Mouse (Mus musculus) adrenal gland, postnatal 36 days (tissue): ENCODE data around the gene Per1. TPM values are rescaled to one million over a fixed set of nuclear protein-coding genes. Genes with fewer than 3 reads are reported as not detected.
"Not testable (repeated sequence)": the region's sequence is repeated elsewhere in the genome, so short reads cannot be mapped to it uniquely, and the experiment has no call there.

ENCODE experiments used
- DNase-seq, 2 experiments: peaks; one replicate each; pipeline ENCODE4 v3.0.0; 2021; ENCODE audit warnings: mixed read lengths in 1 of 2
- total RNA-seq, 2 experiments: library from RNA; stranded (reverse); gene quantifications; 2 replicates each; pipeline ENCODE4 v1.2.3; 2021

Gene Per1
- total RNA-seq, 2 experiments from 2014 or later = 112 to 153 TPM

- DNase-seq = no peak
Observed at GRCm38 (mm10) chr11:69080855-69081222, 14.2 kb upstream of the Per1 start.

DNA sequence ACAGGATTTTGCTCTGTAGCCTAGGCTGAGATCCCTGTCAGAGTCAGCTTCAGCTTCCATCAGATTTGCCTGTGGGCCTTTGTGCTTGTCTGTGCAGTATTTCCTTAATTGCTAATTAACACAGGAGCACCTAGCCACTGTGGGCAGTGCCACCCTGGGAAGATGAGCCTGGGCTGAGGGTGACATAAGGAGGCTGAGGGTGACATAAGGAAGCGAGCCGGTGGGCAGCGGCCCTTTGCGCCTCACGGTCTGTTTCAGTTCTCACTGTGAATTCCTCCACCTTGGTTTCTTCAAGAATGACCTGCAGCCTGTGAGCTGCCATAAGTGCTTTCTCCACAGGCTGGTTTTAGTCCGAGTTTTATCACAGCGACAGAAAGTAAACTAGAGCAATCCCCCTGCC is 13.4 kb upstream of the Per1 start:
- no peak for DNase-seq

GRCm38 (mm10) chr11:69085608-69086007 is 9.4 kb upstream of the Per1 start:
- DNase-seq = no peak

- DNase-seq = no peak
Observed at GRCm38 (mm10) chr11:69086390-69086789, 8.6 kb upstream of the Per1 start.

DNA sequence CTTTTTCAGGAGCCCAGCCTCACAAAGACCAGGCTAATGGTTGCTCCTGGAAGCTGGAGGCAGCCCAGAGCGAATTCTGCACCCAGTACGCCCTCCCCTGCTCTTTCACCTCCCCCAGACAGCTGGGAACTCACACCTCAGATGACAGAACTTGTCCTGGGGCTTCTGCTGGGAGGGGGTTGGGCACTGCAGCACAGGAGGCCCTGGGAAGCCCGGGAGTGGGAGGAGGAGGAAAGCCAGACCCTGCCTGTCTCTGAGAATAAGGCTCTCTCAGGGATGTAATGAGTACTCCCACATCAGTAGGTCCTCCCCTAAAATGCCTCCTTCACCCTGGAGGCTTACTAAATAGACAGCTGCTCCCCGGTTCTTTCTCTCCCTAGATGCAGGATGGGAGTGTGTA is 7.9 kb upstream of the Per1 start:
- DNase-seq = no peak

DNA sequence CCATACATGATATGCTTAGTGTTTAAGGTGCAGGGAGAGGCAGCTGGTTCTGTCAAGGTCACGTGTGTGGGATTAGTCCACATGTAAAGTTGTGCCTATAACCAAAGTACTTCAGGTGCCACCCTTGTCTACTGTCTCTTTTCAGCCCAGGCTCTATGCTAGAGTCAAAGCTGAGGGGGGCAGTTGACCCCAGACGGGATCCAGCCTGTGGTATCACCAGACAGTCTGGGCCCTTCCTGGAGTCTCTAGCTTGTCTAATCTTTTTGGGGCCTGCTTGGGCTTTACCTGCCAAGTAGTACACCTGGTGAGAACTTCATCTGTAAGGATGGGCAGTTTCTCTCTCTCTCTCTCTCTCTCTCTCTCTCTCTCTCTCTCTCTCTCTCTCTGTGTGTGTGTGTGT is 7.4 kb upstream of the Per1 start:
- no peak for DNase-seq

DNA sequence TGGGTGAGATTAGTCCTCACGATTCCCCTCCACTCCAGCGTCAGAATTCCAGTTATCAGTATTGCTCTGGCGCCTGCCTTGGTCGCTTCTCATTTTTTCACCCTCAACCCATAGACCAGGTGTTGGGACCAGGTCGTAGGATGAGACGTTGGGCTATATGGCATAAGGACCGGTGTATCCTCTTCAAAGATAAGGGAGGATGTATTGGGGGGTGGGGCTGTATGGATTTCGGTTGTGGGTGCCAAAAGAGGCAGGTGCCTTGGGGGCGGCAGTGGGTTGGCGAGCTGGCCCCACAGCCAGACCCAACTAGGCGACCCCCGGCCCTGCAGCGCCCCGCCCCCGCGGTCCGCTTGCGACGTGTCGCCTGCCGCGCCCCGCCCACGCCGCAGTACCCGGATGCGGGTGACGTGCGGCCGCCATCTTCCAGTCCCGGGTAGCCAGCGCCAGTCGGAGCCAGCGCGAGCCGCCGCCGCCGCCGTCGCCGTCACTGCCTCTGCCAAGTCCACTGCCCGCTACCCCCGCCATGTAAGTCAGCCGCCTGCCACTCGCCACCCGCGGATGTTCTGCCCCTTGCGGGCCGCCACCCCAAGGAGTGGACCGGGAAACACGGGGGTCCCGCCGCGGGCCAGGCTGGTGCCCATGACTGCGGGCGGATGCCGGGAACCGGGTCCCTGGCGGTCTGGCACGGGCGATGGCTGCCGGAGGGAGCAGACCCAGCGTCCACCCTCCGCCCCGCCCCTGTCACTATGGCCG is 6.7 kb upstream of the Per1 start, which contains the start of gene Vamp2:
Vamp2 (plus strand) TSS at position 388 of the 753 bp plus-strand sequence.
- peak; percentile 92 to 97 for DNase-seq

DNA sequence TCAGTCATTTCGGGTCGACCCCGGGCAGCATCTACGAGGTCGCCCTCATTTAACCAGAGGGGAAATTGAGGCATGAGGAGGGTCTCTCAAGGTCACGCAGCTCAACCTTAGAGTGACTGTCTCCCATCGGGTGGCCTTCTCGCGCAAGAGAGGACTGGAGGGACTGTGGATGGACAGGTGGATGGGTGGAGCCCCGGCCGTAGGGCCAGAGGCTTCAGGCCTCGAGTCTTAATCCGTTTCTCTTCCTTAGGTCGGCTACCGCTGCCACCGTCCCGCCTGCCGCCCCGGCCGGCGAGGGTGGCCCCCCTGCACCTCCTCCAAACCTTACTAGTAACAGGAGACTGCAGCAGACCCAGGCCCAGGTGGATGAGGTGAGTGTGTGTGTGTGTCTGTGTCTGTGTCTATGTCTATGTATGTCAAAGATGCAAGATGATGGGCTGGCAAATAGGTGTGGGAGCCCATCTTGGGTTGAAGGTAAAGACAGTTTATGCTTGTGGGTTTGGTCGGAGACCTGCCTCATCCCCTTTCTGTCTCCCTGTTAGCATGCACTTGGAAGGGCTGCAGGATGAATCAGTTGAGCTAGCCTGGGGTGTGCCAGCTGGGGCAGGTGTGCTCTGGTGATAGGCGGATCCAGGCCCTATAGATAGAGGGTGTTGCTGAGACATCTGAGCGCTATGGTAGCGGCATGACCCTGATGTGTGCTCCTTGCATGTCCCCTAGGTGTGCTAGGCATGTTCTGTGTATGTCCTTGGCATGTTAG is 6.0 kb upstream of the Per1 start:
- no peak for DNase-seq

- DNase-seq = peak; percentile 54 to 55
Observed at GRCm38 (mm10) chr11:69089616-69090290, 5.3 kb upstream of the Per1 start.

DNA sequence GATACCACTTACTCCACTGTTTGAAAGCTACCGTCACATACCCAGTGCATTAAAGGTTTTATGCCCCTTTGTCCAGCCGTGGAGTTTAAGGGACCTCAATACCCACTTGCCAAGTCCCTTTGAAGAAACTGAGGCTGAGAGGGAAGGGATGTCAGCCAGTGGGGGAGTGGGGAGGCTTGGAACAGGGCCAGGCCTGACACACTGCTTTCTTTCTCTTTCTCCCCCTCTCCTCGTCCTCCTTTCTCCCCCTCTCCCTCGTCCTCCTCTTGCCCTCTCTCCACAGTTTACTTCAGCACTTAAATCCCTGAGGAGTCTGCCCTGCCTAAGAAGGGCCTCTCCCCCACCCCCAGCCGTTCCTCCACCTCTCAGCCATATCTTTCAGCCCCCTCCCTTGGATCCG is 4.7 kb upstream of the Per1 start:
- no peak for DNase-seq

DNA sequence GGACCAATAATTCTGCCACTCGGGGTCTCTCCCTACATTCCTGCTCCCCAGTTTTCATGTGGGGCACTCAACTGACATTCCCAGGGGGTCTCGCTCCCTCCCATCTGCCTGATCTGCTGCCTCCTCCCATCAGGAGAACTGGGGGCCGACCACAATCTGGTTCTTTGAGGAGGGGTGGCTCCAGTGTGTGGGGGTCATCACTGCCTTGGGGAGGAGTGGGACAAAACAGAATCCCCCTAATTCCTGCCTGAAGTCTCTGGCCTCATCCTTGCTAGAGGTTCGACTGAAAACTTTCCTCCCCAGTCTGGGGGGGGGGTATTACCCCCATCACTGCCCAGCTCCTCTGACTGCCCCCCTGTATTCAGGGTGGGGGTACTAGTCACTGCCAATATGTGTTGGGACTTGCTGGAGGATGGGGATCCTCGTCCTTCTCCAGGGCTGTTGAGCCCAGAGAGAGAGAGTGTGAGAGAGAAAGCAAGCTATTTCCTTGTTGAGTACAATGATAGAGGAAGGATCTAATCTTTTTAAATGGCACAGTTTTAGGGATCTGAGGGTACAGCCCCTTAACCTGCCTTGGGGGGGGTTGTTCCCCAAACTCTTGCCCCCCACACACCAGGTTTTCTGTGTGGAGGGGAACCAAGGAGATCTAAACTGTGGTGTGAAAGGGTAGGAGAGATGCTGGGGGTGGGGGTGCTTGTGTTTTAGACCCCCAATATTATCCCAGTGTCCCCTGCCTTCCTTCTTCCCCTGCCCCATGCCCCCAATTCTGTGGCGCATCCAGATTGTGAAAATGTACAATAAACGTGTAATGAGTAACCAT is 3.2 kb upstream of the Per1 start:
- DNase-seq = no peak

DNA sequence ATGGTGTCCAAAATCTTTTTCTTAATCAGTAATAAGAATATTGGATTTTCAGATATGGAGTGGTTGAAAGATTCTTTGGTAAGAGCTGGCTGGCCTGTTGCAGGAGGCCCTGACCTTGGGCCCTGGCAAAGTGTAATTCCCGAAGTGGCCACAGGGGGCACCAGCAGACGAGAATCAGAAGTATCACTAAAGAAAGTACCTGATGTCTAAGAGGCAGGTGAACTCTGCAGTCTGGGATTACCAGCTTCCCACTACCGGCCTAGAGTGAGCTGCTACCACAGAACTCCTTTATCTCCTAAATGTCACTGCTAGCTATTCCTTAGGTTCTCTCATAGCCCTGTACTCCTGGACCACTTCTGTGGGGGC is 2.6 kb upstream of the Per1 start:
- DNase-seq = peak; percentile 91 to 92

- DNase-seq = no peak
Observed at GRCm38 (mm10) chr11:69092871-69093270, 2.1 kb upstream of the Per1 start.

GRCm38 (mm10) chr11:69093856-69094255 is 1.2 kb upstream of the Per1 start:
- DNase-seq = not testable (repeated sequence)

- DNase-seq = no peak
Observed at GRCm38 (mm10) chr11:69095511-69096231, 654 bp downstream of the Per1 start.

DNA sequence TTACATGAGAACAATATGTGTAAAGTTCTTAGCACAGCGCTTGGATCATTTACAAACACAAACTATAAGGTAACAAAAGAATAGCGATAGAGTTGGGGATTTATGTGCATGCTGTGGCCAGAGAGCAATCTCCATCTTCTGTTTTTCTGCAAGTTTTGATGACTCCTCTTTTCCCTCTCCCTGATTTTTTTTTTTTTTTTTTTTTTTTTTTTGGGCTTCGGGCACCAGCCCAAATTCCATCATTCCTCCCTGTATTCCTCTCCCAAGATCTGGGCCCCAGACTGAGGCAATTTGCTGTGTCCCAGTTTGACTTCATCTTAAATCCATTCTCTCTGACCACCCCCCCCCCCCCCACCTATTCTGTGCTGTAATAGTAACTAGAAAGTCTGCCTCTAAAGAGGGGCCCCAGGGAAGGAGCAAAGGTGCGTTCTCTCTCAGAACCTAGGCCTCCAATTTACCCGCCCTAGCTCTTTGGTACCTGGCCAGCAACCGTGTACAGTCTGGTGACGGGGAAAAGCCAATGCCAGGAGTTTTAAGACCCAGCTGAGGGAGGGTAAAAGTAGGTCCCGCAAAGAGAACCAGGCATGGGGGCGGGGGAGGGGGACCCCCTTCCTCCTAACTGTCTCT is 1.5 kb downstream of the Per1 start:
- DNase-seq = peak in 1 of 2 experiments; percentile 52

- DNase-seq = peak; percentile 100
Observed at GRCm38 (mm10) chr11:69096987-69097900, 2.2 kb downstream of the Per1 start.

DNA sequence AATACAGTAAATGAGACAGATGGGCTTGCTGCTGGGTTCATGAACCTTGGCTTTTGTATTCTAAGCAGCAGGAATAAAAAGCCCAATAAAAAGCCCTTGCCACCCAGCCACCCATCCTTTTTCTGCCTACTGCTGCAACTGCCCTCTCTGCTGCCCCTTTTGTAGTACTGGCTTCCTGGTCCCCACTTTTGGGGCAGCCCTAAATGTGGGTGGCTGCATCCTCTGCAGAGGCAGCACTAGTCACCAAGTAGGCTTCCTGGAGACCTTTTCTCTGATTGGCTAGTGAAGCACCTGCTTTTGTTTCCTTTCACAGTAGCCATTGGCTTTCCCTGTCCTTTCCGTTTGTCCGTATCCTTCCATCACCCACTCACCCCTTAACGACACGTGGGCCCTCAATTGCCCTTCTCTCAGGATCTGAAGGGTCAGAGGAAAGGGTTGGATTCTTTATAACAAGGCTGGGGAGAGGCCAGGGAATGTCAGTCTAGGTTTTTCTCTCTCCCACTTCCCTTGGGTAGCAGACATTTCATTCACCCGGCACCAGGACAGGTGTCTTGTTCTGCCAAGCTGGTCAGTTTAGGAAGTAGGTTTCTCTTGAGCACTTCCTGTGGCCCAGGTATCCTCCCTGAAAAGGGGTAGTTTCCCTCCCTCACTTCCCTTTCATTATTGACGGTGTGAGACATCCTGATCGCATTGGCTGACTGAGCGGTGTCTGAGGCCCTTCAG is 3.2 kb downstream of the Per1 start:
- no peak for DNase-seq

DNA sequence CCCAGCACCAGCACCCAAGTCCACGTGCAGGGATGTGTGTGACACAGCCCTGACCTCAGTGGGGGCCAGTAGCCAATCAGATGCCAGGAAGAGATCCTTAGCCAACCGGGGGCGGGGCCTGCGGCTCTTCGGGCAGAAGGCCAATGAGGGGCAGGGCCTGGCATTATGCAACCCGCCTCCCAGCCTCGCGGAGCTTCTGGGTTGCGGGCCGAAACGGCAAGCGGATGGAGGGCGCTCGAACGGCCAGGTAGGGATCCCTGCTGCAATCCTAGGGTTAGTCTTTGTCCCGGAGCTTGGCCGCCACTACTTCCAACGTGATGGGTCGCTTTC is 3.7 kb downstream of the Per1 start:
- DNase-seq = peak; percentile 99
